Mouse (Mus musculus) cortical plate, adult 2 months (tissue): ENCODE measurements at regions not wholly inside any gene's neighbourhood (a gene's known extent, or its start where the extent isn't known, plus 50 kb on each side); places are given as distances from the start of the nearest gene placed in this dataset.

ENCODE experiments used
- CTCF ChIP-seq: fragments of 200-500 bp; IDR thresholded peaks from 2 replicates; pipeline ENCODE4 v1.5.1; 2011; ENCODE audit warnings: mild to moderate bottlenecking, control low read depth, low read length; ENCODE audit not compliant: insufficient read depth; ENCODE audit errors: extremely low read depth
- POLR2A ChIP-seq: fragments of 200-500 bp; IDR thresholded peaks from 2 replicates; pipeline ENCODE4 v1.6.1; 2011; ENCODE audit warnings: mild to moderate bottlenecking, low read length, control low read depth; ENCODE audit not compliant: insufficient read depth; ENCODE audit errors: extremely low read depth

GRCm38 (mm10) chr4:89391463-89392308 is 80.8 kb upstream of the Cdkn2b start:
- TF ChIP-seq CTCF (no peak), POLR2A (no peak)
